Mouse (Mus musculus) yolk sac, embryonic 10.5 days (tissue): ENCODE measurements around the gene Rasl10a.

Experiments
- DNase-seq: peaks from one replicate; pipeline ENCODE4 v3.0.0-alpha.2; 2017; ENCODE audit warnings: low spot score

Rasl10a gene

DNA sequence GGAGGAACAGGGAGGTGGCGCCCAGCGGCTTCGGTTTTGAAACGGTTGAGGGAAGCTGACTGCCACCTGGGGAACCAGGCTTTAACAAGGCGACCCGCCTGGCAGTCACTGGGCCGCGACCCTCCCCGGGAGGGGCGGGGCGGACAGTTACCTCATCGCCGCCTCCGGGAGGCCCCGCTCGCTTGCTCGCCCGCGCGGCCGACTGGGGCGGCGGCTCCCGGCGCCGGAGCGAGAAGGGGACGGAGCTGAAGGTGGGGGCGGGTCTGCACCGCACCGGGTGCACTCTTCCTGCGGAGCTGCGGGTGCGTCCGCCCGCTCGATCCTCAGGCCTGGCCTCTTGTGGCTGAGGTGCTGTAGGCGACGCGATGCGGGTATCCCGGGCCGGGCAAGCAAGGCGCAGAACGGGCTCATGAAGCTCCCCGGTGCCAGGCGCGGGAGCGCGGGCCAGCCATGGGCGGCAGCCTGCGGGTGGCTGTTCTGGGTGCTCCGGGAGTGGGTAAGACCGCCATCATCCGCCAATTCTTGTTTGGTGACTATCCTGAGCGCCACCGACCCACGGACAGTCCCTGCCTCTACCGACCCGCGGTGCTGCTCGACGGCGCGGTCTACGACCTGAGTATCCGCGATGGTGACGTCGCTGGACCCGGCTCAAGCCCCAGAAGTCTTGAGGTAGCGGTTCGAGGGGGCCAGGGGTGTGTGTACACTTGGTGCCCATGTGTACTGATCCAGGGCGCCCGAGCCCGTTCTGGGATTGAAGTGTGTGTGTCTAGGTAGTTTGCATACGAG lies at the start of gene Rasl10a:
Rasl10a (plus strand) TSS at position 273 of the 786 bp plus-strand sequence.
- no peak for DNase-seq

DNA sequence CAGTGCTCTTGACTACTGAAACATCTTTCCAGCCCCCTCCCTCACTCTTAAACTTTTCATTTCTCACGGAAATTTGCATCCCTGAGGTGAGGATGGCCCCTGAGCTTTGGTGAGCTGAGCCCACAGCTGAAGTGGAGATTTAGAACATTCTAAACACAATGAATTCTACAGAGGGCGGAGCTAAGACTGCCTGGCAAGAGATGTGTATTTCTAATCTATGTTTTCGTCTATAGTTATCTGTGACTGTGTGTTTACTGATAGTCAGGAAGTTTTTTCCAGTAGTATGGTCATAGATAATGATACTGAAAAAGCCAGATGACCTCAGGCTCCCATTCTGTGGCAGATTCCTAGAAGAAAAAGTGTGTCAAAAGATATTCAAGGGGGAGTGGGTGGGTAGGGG lies 49.1 kb upstream of the Rasl10a start:
- no peak for DNase-seq

DNA sequence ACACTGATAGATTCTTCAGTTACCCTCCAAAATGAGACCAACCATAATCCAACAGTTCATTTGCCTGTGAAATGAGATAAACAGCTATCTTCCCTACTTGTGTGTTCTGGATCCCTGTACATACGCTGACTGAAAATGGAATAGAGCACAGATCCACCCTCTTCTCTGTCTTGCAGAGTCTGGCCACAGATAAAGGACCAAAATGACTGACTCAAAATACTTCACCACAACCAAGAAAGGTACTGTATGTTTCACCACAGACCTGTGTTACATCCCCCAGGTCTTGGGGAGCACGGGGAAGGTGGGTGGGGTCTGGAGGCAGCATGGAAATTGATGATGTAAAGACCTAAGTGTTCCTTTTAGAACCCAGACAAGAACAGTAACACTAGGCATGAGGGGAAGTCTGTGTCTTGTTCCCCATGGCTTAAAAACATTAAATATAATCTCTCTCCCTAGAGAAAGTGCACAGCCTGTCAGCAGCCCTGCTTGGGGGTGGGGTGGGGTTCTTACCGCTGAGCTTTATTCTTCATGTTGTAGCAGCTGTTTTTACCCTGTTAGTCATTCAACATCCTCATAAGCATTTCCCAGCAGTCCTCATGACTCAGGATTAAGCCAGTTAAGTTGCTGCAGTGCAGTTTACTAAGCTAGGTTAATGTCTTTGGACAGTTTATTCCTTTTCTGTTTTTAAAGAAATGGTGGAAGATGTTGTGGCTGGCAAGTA lies 48.4 kb upstream of the Rasl10a start:
- no peak for DNase-seq

DNA sequence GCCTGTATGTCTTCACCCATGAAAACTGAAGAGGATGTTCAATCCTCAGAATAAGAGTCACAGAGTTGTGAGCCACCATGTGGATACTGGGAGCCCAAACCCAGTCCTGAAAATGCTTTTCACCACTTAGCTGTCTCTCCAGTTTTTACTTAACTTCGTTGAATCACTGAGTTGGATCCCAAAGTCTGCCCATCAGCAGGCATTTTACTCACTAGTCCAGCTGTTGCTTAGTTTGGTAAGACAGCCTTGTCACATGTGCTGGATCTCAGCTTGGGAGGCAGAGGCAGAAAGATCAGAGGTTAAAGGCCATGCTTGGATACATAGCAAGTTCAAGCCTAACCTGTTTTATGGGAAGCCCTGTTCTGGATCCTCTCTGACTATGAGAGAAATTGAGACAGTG lies 47.7 kb upstream of the Rasl10a start:
- DNase-seq = no peak

DNA sequence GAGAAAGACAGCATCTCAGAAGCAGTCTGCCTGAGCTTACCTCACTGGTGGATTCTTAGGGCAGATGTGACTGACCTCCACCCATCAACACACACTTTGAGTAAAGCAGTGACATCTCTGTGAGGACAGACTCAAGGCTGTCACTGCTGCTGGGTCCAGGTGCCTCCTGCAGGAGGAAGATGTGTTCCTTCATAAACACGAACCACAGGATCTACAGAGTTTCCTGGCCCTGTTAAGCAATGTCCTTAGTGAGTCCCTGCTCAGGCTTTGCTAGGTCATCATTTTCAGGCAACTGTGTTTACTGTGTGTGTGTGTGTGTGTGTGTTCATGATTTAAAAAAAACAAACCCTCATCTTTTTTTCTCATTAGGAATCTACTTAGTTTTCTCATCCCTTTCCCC lies 46.4 kb upstream of the Rasl10a start:
- DNase-seq = no peak

DNA sequence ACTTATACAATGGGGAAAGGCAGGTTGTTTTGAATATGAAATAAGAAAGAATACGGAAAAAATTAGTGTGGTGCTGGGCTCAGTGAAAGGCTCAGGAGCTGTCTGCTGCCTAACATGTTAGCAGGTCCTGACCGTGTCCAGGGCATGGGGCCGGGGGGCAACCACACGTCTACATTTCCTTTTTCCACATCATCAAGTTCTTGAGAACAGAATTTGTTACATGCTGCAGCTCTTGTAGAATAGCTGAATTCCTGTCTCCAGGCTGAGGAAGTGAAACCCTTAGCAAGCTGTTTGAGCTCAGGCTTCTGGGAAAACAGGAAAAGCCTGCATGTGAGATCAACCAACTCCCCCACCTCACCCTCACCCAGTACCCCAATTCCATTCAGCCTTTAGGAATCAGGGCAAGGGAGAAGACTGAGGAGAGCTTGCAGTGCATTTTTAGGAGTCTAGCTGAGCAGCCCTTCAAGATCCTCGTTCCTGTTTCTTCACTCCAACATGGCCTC lies 45.7 kb upstream of the Rasl10a start:
- no peak for DNase-seq

DNA sequence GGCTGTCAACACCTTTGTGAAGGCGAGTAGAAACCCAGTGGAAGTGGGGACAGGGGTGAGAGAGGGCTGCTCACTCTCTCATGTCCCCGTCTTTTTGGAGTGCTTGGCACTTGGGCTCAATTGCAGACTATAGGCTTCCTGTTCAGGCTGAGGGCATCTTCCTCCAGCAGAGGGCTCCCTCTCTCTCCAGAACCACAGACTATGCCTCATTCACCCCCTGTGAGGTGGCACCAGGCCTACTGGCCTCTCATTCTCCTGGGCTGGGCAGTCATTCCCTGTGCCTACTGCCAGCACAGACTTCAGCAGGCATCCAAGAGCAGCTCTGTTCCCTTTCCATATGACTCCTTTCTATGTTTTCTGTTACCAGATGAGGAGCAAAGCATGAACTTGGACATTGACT lies 42.2 kb upstream of the Rasl10a start:
- DNase-seq = no peak

DNA sequence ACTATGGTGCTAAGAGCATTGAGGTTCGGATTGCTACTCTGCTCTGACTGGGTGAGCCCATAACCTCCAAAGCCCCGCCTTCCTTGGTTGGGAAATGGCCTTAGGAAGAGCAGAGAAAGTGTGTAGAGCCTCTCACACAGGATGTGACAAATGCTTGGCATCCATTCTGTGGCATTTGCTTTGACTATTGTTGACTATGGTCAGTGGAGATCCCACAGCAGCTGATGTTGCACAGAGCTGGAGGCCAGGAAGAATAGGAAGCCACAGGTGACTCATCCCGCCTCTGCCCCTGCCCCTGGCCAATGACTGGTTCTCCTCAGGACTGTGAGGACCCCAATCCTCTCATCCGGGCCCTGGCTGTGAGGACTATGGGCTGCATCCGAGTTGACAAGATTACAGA lies 41.6 kb upstream of the Rasl10a start:
- DNase-seq = no peak

DNA sequence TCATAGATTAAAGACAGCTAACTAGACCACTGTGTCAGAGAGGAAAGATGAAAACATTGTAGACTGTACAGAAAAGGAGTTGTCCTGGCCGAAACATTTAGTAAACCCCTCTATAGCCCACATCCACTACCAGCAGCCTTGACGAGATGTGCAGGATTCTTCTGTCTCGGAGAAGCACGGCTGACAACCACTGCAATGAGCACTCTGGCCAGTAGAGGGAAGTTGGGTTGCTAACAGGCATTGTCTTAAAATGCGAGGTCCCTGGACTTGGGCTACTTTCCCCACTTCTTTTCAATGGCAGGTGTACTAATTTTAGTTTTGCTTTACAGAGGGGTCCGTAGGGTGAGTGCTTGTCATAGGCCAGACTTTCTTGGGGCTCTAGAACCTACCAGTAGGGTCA lies 40.4 kb upstream of the Rasl10a start:
- no peak for DNase-seq

DNA sequence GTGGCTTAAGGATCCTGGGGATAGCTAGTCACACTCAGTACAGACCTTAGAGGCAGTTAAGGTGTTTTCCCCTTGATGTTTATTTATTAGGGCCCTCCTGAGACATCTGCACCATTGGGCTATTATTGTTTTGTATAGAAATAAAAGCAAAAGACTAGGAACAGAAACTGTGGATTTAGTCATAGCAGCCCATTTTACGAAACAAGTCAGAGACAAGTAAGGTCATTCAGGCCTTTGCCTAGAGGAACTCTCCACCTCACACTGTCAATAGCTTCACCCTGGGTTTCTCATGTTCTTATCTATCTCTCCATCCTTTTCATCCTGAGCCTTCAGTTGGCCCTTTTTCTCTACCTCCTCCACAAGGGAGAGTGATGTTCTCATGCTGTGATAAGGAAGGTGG lies 32.8 kb upstream of the Rasl10a start:
- DNase-seq = no peak

DNA sequence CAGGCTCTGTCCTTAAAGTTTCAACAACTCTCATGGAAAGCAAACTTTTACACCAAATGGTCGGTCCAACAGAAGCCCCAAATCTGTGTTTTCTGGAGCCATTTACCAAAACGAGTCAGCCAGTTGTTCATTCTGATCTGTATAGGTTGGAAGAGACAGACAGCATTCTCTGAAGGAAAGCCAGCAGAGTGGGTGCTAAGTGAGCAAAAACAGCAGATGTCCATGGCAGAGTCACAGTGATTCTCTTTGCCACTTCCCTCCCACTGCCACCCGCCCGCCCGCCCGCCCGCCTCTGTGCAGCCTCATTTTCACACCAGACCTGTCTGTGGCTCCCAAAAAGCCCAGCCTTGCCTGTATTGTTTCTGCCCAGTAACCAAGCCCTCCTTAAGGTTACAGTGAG lies 29.7 kb upstream of the Rasl10a start:
- DNase-seq = no peak

DNA sequence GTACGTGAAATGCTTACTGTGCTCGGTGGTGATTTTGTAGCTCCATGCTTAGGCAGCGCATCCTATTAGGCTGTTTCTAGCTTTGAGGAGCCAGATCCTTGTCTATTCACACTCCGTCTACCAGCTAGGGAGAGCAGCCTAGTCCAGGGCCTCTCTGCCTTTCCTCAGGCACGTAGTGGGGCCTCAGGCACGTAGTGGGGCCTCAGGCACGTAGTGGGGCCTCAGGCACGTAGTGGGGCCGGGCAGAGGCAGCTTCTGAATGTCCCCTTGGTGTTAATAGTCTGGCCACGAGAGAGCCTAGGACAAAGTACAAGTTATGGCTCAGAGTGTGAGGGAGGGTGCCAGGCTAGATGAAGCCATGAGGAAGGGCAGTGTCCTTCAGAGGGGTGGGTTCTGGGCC lies 25.2 kb upstream of the Rasl10a start:
- DNase-seq = no peak

DNA sequence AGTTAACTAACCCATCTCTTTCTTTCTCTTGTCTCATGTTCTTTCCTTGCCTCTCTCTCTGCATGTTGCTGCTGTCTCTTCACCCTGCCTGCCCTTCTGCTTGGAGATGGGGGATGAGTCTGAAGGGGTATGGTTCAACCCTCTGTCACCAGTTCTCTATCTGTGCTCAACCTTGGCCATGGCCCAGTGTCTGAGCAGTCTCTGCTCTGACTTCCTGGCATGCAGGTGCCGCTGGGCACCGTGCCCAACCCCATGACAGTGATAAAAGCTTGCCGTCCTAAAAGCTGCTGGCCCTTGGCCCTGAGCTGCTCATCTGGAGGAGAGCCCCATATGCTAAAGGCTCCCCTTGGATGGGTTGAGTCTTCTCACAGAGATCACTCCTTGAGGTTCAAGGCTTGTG lies 24.8 kb upstream of the Rasl10a start:
- no peak for DNase-seq

DNA sequence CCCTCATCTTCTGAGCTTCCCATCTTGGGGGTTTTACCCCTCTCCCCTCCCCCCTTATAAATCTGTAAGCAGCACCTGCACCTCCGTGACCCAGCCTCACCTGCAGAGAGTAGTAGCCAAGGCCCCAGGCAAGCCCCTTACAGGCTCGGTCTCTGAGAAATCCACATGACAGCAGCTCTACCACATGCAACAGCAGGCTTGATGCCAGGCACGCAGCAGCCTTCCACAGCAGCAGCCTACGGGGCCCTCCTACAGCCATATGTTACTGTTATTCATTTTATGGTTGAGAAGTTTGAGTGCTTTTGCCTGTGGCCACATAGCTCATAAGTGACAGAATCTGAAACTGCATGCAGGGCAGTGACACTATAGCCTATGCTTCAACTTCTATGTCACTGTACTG lies 22.5 kb upstream of the Rasl10a start:
- DNase-seq = no peak

DNA sequence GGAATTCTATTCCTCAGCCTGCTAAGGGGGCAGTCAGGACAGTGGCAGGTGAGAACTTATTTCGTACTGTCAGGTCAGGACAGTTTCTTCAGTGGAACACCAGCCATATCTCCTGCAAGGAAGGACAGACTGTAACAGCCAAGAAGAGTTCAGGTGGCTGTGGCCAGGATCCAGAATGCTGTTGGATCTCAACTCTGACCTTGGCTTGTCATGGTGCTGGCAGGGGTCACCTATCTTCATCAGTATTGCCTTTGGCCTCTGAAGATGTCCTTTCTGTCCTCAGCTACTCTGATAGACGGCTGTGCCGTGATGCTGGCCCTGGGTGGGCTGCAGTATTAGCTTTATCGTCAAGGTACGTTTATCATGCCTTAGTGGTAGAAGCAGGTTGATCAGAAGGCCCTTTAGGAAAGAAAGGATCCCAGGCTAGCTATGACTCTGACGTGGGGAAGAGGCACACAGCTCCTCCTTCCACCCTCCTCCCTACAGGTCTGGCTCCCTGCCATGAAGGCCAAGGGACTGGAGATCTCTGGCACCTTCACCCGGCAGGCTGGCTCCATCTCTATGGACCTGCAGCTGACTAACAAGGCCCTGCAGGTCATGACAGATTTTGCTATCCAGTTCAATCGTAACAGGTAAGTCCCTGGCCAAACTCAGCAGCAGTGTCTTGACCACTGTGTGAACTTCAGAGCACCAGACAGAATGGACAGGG lies 20.6 kb upstream of the Rasl10a start:
- no peak for DNase-seq

DNA sequence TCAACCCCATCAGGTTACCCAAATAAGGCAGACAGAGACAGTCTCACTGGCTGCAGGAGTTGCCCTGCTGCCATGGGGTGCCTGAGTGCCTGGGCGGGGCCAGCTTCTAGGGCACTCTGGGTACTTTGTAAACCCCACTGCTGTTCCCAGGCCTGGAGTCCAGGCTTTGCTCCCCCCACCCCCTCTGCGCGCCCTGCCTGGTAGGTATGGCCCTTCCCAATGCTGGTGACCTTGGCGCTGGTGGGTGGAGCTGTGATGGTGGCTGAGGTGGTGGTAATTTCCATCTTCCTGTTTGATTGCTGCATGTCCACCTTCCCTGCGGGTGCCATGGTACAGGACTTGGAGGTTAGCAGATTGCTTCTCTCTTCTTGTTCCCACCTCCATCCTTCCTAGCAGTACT lies 17.3 kb upstream of the Rasl10a start:
- DNase-seq = no peak

DNA sequence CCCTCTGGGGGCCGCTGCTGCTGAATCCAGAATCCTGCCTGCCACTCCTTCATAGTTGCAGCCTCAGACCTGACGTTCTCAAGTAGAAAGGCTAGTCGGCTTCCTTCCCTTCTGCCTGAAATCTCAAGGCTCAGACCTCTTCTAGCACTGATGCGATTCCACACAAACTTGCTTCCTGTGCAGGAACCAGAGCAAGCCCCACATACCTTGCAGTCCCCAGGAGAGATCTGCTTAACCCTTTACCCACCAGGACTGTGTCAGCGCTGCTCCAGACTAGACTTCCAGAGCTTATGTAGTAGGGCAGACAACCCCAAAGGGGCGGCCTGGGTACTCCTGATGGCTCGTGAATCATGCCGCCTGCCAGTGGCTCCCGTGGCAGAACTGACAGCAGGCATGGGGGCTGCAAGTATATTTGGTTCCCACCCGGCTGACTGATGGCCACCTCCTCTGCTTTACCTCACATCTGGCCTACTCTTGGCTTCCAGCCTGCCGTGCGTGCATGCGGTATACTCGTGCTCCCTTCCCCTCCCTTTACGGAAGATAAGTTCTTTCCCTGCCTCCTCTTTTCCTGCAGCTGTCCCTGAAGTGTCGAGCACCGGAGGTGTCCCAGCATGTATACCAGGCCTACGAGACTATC lies 16.7 kb upstream of the Rasl10a start:
- DNase-seq = no peak

DNA sequence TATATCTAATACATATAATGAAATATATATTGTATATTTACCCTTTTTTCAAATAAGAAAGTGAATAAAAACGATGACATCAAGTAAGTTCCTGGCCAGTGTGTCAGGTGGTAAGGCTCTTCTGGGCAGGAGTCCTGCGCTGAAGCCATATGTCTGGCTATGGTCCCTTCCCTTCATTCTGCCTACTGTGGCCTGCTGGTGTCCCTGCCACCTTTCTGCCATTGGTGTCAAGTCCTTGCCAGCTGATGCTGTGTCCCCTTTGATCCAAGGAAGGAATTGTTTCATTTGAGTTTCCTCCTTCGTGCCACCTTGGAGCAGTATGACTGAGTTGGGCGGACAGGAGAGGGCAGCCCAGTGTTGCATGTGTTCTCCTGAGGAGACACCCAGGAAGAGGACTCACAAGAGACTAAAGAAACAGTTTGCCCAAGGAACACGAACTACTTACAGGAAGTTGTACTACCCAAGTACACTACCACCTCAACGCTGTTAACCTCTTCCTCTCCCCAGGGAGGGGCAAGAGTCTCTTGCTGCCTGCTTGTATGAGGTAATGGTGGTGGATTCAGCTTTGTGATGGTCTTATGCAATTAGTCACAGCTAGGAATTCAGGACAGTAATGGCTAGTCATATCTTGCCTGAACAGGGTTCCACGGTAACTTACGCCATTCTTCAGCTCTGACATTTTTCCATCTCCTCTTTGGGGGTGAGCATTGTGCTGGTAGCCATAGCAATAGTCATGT lies 15.1 kb upstream of the Rasl10a start:
- DNase-seq = no peak

DNA sequence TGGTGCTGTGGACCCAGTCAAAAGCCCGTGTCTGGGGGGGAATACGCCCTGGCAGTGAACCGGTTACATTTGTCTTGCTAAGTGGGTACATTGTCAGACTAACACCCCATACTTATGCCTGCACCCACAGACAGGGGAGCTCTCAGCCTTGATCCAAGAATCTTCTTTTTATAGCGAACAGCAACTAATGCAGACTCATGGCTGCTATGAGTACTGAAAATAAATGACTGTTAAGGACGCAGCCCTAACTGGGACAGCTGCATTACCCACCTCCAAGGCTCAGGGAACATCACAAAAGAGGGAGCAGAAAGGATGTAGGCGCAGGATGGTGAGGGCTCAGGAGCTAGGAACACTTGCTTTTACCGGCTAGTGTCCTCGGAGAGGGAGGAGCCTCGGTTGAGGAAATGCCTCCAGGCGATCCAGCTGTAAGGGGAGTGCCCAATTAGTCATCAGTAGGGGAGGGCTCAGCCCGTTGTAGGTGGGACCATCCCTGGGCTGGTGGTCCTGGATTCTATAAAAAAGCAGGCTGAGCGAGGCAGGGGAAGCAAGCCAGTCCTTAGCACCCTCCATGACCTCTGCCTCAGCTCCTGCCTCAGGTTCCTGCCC lies 11.5 kb upstream of the Rasl10a start:
- no peak for DNase-seq

DNA sequence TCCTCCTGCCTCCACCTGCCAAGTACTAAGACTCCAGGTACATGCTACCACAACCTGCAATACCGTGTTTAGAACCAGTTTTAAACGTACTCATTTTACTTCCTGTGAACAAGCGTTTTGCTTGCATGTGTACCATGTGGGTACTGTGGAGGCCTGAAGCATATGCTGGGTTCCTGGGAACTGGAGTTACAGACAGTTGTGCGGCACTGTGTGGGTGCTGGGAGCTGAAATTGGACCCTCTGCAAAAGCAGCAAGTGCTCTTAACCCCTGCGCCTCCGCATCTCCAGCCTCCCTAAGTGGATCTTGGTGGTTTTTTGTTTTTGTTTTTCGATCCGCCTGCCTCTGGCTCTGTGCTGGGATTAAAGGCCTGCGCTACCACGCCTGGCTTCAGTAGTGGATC lies 6.3 kb upstream of the Rasl10a start:
- no peak for DNase-seq

DNA sequence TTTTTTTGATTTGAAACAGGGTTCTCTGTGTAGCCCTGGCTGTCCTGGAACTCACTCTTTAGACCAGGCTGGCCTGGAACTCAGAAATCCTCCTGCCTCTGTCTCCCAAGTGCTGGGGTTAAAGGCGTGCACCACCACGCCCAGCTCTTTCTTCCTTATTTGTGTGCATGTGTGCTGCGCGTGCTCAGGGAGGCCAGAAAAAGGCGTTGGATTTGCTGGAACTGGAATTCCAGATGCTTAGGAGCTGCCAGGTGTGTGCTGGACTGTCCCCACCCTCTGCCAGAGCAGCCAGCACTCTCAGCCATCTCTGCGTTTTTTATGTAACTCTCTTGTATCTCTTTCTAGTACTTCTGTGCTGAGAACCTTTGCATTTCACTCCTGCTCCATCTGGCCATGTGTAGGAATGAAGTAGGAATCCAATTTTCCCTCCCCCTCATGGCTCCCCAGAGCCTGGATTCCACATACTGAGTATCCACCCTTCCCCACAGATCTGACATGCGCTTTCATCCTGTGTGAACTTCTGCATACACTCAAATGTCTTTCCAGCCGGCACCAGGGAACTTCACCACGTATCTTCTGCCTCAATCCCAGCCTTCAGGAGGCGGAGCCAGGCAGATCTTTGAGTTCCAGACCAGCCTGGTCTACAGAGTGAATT lies 5.6 kb upstream of the Rasl10a start:
- no peak for DNase-seq
